Mouse (Mus musculus) small intestine, adult 2 months (tissue): Measurements from ENCODE around the gene Vsx2.
"Not testable (repeated sequence)": the region's sequence is repeated elsewhere in the genome, so short reads cannot be mapped to it uniquely, and the experiment has no call there.

Source experiments
- CTCF ChIP-seq: fragments of 200-500 bp; IDR thresholded peaks from 2 replicates; pipeline ENCODE4 v1.5.1; 2012; ENCODE audit warnings: low read depth, mild to moderate bottlenecking, control low read depth, inconsistent platforms, low read length, moderate library complexity, mixed read lengths; ENCODE audit not compliant: insufficient replicate concordance, insufficient read length; ENCODE audit errors: extremely low read depth
- POLR2A ChIP-seq: fragments of 200-500 bp; IDR thresholded peaks from 2 replicates; pipeline ENCODE4 v1.6.1; 2012; ENCODE audit warnings: low read depth, mild to moderate bottlenecking, control low read depth, inconsistent platforms, low read length, moderate library complexity

DNA sequence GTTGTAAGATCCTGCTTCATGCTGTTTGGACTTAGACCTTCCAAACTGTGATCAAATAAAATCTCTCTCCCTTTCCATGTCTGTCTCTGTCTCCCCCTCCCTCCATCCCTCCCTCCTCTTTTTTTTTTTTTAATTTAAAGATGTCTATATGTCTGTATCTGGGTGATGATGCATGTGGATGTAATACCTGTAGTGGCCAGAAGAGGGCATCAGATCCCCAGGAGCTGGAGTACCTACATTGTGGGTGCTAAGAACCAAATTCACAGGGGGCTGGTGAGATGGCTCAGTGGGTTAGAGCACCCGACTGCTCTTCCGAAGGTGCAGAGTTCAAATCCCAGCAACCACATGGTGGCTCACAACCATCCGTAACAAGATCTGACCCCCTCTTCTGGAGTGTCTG is 30.0 kb upstream of the Vsx2 start:
- TF ChIP-seq CTCF, result peak; percentile 7; the same call in 1 of the 2 replicates
- not testable (repeated sequence) for TF ChIP-seq POLR2A
